Mouse (Mus musculus): ENCODE measurements around the gene Miga2.

DNA sequence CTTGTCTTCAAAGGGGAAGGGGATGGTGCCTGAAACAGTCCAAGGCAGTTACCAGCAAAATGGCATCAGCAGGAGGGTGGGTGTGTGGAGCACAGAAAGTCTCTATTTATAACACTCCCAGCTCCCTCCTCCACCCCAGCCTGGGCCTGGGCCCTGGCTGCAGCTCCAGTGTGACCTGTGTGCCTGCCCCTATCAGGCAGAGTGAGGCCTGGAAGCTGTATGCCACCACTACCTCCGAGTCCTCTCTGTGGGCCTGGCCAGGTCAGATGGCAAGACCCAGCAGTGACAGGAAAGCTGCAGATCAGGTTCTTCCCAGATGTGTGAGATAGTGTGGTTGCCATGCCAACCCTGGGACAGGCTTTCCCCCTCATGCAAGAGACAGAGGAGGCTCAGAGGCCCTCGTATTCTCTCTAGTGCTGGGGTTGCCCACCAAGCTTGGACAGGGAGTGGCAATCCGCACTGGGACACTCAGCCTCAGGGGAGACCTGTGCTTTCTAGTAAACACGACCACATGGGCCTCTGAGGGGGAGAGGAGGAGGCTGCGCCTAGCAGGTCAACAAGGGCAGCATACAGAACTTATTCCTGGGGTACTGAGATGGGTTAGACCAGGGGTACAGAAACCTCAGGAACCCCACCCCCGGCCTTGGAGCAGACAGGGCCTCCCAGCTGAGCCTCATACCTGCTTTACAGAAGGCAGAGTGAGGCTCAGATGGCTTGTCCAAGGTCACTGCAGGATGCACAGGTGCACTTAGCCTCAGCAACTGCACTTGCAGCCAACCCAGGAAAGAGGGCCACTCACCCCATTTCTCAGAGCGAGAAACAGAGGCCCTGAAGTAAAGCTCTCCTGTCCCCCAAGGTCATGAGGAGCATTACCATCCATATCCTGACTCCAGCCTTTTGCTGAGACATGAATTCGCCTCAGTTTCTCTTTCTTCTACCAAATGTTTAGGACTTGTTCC is 6.2 kb upstream of the Miga2 start:
- TF ChIP-seq CTCF (conservative IDR thresholded peaks at IDR 0.05; ENCODE audit: insufficient read depth, insufficient read length, low read depth, low read length) (no peak), POLR2A (IDR thresholded peaks at IDR 0.05; ENCODE audit: low read depth, low read length) (no peak)

All from kidney, adult 2 months (tissue).